Mouse (Mus musculus) limb, embryonic 10.5 days (tissue): ENCODE measurements around the gene Tex13c2. TPM values are rescaled to one million over a fixed set of nuclear protein-coding genes. Genes with fewer than 3 reads are reported as not detected.

Experiments
- polyA plus RNA-seq: library from polyadenylated mRNA; unstranded; fragments of >200 nt; fragmentation: Nextera tagmentation; extraction: Ambion mirVana; gene quantifications from 2 replicates; pipeline ENCODE4 v1.2.1, GENCODE M21; 2016

The Tex13c2 gene
- polyA plus RNA-seq, 1 experiment from 2014 or later: not detected

Other genes starting within 250 kb of the Tex13c2 start
- 0.05 TPM in 2 replicates for gene Sh2d1a, start 12.8 kb downstream of the Tex13c2 start, polyA plus RNA-seq